Mouse (Mus musculus) embryonic facial prominence, embryonic 15.5 days (tissue): ENCODE results near the gene Alx3. TPM values are rescaled to one million over a fixed set of nuclear protein-coding genes. Genes with fewer than 3 reads are reported as not detected.

ENCODE experiments used
- ATAC-seq: fragments of 200-750 bp; cut with Nextera tagmentation; 2 replicates; pipeline ENCODE4 v1.8.0; 2017; ENCODE audit warnings: low read depth, moderate TSS enrichment; ENCODE audit not compliant: insufficient number of reproducible peaks, low FRiP score, low TSS enrichment
- H3K27ac ChIP-seq: fragments of 300-500 bp; sonication (generic); replicated peaks from 2 replicates; pipeline ENCODE4 v1.5.1; 2015; ENCODE audit warnings: mild to moderate bottlenecking, inconsistent platforms
- H3K27me3 ChIP-seq: fragments of 300-500 bp; sonication (generic); 2 replicates; pipeline ENCODE4 v1.6.1; 2015; ENCODE audit warnings: inconsistent platforms
- H3K36me3 ChIP-seq: fragments of 300-500 bp; sonication (generic); 2 replicates; pipeline ENCODE4 v1.6.1; 2015; ENCODE audit warnings: mild to moderate bottlenecking, inconsistent platforms
- H3K4me1 ChIP-seq: fragments of 300-500 bp; sonication (generic); 2 replicates; pipeline ENCODE4 v1.6.1; 2015; ENCODE audit warnings: inconsistent platforms
- H3K4me2 ChIP-seq: fragments of 300-500 bp; sonication (generic); replicated peaks from 2 replicates; pipeline ENCODE4 v1.6.1; 2015; ENCODE audit warnings: mild to moderate bottlenecking, inconsistent platforms
- H3K4me3 ChIP-seq: fragments of 300-500 bp; sonication (generic); replicated peaks from 2 replicates; pipeline ENCODE4 v1.5.1; 2015; ENCODE audit warnings: mild to moderate bottlenecking, inconsistent platforms
- H3K9ac ChIP-seq: fragments of 300-500 bp; sonication (generic); 2 replicates; pipeline ENCODE4 v1.6.1; 2015; ENCODE audit warnings: inconsistent platforms
- H3K9me3 ChIP-seq: fragments of 300-500 bp; sonication (generic); replicated peaks from 2 replicates; pipeline ENCODE4 v1.6.1; 2016; ENCODE audit warnings: inconsistent platforms
- WGBS: fragments of 180-500 bp; shearing (Covaris S2); methylation state at CpG from one replicate; pipeline ENCODE4 v1.1.7; 2015; 5-methylcytosine and 5-hydroxymethylcytosine counted together
- polyA plus RNA-seq: library from polyadenylated mRNA; unstranded; fragments of >200 nt; fragmentation: Nextera tagmentation; extraction: Ambion mirVana; gene quantifications from 2 replicates; pipeline ENCODE4 v1.2.1, GENCODE M21; 2015

Gene Alx3
- polyA plus RNA-seq, 1 experiment from 2014 or later = 20.1 TPM

- WGBS = 18% methylated on average over 3 of the region's 3 CpGs
- H3K4me3 ChIP-seq = no peak overlapping the region
- no peak overlapping the region for H3K27ac ChIP-seq
- no peaks in the 10 kb centered on the region for H3K9me3 ChIP-seq
- H3K4me2 ChIP-seq = no peak overlapping the region
- no peaks in the 10 kb centered on the region for H3K27me3 ChIP-seq
- peaks cover 3% of the 10 kb centered on the region; the same call in 1 of the 2 replicates for H3K4me1 ChIP-seq
- no peak for ATAC-seq
- no peak overlapping the region for H3K9ac ChIP-seq
- H3K36me3 ChIP-seq = no peaks in the 10 kb centered on the region
Observed at GRCm38 (mm10) chr3:107565331-107565730, 29.5 kb upstream of the Alx3 start.

GRCm38 (mm10) chr3:107567766-107568165 lies 27.1 kb upstream of the Alx3 start:
- Histone ChIP-seq H3K27ac (no peak overlapping the region), H3K4me3 (no peak overlapping the region), H3K27me3 (no peaks in the 10 kb centered on the region), H3K9ac (no peak overlapping the region), H3K9me3 (no peaks in the 10 kb centered on the region), H3K4me2 (no peak overlapping the region), H3K36me3 (no peaks in the 10 kb centered on the region), H3K4me1 (peaks cover 3% of the 10 kb centered on the region; the same call in 1 of the 2 replicates)
- WGBS = 67% methylated on average over 7 of the region's 7 CpGs
- ATAC-seq = no peak

GRCm38 (mm10) chr3:107568721-107569120 lies 26.1 kb upstream of the Alx3 start:
- Histone ChIP-seq H3K9me3 (no peaks in the 10 kb centered on the region), H3K9ac (no peak overlapping the region), H3K4me1 (peaks cover 3% of the 10 kb centered on the region; the same call in 1 of the 2 replicates), H3K27ac (no peak overlapping the region), H3K36me3 (no peaks in the 10 kb centered on the region), H3K27me3 (no peaks in the 10 kb centered on the region), H3K4me3 (no peak overlapping the region), H3K4me2 (no peak overlapping the region)
- 36% methylated on average over 4 of the region's 4 CpGs for whole genome bisulfite sequencing
- ATAC-seq = no peak

GRCm38 (mm10) chr3:107571205-107571604 lies 23.6 kb upstream of the Alx3 start:
- Histone ChIP-seq H3K4me2 (no peak overlapping the region), H3K27me3 (no peaks in the 10 kb centered on the region), H3K4me3 (no peak overlapping the region), H3K27ac (no peak overlapping the region), H3K4me1 (0 out of 2 replicates have a peak, but pooled peaks cover 3% of the 10 kb centered on the region), H3K9me3 (no peaks in the 10 kb centered on the region), H3K9ac (no peak overlapping the region), H3K36me3 (no peaks in the 10 kb centered on the region)
- 58% methylated on average over 2 of the region's 2 CpGs for WGBS
- ATAC-seq = no peak

GRCm38 (mm10) chr3:107576807-107577206 lies 18.0 kb upstream of the Alx3 start:
- Histone ChIP-seq H3K4me2 (no peak overlapping the region), H3K27me3 (peaks cover 20% of the 10 kb centered on the region), H3K4me3 (no peak overlapping the region), H3K36me3 (no peaks in the 10 kb centered on the region), H3K4me1 (peaks cover 10% of the 10 kb centered on the region; the same call in 1 of the 2 replicates), H3K9me3 (no peaks in the 10 kb centered on the region), H3K27ac (no peak overlapping the region), H3K9ac (no peak overlapping the region)
- WGBS = 72% methylated on average over 3 of the region's 3 CpGs
- ATAC-seq = no peak

- WGBS = 29% methylated on average over 3 of the region's 3 CpGs
- H3K4me1 ChIP-seq = peaks cover 14% of the 10 kb centered on the region
- no peaks in the 10 kb centered on the region for H3K9me3 ChIP-seq
- H3K9ac ChIP-seq = no peak overlapping the region
- no peaks in the 10 kb centered on the region for H3K36me3 ChIP-seq
- peaks cover 23% of the 10 kb centered on the region for H3K27me3 ChIP-seq
- no peak overlapping the region for H3K4me3 ChIP-seq
- peak; percentile 63; the same call in 1 of the 2 replicates for ATAC-seq
- no peak overlapping the region for H3K4me2 ChIP-seq
- H3K27ac ChIP-seq = no peak overlapping the region
Observed at GRCm38 (mm10) chr3:107577810-107578390, 16.9 kb upstream of the Alx3 start.

GRCm38 (mm10) chr3:107579466-107579865 lies 15.4 kb upstream of the Alx3 start:
- Histone ChIP-seq H3K9ac (no peak overlapping the region), H3K9me3 (no peaks in the 10 kb centered on the region), H3K27me3 (peaks cover 39% of the 10 kb centered on the region), H3K27ac (no peak overlapping the region), H3K4me3 (no peak overlapping the region), H3K4me2 (no peak overlapping the region), H3K36me3 (no peaks in the 10 kb centered on the region), H3K4me1 (peaks cover 24% of the 10 kb centered on the region)
- 14% methylated on average over 4 of the region's 4 CpGs for WGBS
- ATAC-seq = no peak

- WGBS = 10% methylated on average over 15 of the region's 15 CpGs
Observed at GRCm38 (mm10) chr3:107581103-107582010, 13.5 kb upstream of the Alx3 start.

GRCm38 (mm10) chr3:107582130-107582874 lies 12.5 kb upstream of the Alx3 start:
- Histone ChIP-seq H3K4me2 (peak overlapping the region; percentile 76), H3K4me3 (peak overlapping the region; percentile 42), H3K4me1 (peaks cover 24% of the 10 kb centered on the region), H3K27me3 (peaks cover 67% of the 10 kb centered on the region), H3K9me3 (no peaks in the 10 kb centered on the region), H3K27ac (peak overlapping the region; percentile 36), H3K9ac (0 out of 2 replicates have a peak overlapping the region, but pooled peaks have one; percentile 5), H3K36me3 (no peaks in the 10 kb centered on the region)
- ATAC-seq = no peak
- WGBS = 3% methylated on average over 18 of the region's 18 CpGs

More at GRCm38 (mm10) chr3:107581103-107582010, 13.5 kb upstream of the Alx3 start:
- ATAC-seq = no peak
- Histone ChIP-seq H3K9ac (no peak overlapping the region), H3K27ac (peak overlapping the region; percentile 60; the same call in 1 of the 2 replicates), H3K4me3 (no peak overlapping the region), H3K36me3 (no peaks in the 10 kb centered on the region), H3K4me2 (peak overlapping the region; percentile 17; the same call in 1 of the 2 replicates), H3K27me3 (peaks cover 57% of the 10 kb centered on the region), H3K9me3 (no peaks in the 10 kb centered on the region), H3K4me1 (peaks cover 24% of the 10 kb centered on the region)

- peaks cover 24% of the 10 kb centered on the region for H3K4me1 ChIP-seq
- no peaks in the 10 kb centered on the region for H3K9me3 ChIP-seq
- no peak for ATAC-seq
- peaks cover 73% of the 10 kb centered on the region for H3K27me3 ChIP-seq
- H3K4me2 ChIP-seq = peak overlapping the region; percentile 76
- peak overlapping the region; percentile 36 for H3K27ac ChIP-seq
- peak overlapping the region; percentile 42 for H3K4me3 ChIP-seq
- H3K36me3 ChIP-seq = no peaks in the 10 kb centered on the region
- 0 out of 2 replicates have a peak overlapping the region, but pooled peaks have one; percentile 5 for H3K9ac ChIP-seq
- WGBS = under 1% methylated on average over 65 of the region's 65 CpGs
Observed at GRCm38 (mm10) chr3:107582875-107583767, 11.7 kb upstream of the Alx3 start.
